ENCODE assay signal across 18 mouse cellular contexts in the genomic region with DNA sequence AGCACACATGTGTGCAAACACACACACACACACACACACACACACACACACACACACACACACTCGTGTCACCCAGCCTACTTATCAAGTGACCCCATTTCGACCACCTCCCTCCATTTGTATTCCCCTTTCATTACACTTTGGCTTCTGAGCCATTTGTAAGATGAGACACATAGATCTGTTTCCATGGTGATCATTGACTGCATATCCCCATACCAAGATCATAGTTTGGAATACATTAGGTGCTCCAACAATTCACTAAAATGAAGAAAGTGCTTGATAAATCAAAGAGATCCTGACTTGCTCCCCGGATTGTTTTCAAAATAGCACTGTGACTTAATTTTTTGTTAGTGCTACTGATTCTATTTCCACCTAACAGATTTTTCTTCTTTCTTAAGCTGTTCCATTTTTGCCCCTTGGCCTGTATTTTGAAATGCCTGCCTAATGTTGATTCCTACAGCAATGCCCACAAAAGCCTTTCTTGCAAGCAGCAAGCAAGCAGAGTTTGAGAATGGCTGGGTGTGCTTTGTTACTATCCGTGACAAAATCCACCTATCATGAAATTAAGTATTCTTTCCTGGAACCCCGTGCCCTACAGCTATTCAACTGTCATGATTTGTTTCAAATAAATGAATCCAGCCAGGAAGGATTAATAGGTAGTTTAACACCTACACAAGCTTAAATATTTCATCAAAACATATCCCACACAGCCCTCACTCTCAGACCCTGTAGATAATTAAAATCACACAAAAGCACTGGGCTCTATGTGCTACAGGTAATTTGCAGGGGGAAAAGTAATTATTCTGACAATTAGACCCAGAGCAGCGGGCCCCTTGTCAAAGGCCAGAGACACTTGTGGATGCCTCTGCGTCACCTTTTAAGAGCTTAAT.
DNase-seq lines count a peak whose midpoint lies in the region; ATAC-seq and TF ChIP-seq lines count a peak whose summit lies in the region.
"Had no signal": no experiment of that assay in that cellular context is flagged by ENCODE, and none has a peak within 500 bp of the region (broad histone marks: within the 10 kb centered on the region; RNA-seq: fewer than 3 reads in every experiment).

No protein-coding gene starts in this region.

- no peak for ATAC-seq in forebrain, embryonic 16.5 days
- no peak for ATAC-seq in forebrain, embryonic 15.5 days (replicated peaks)
- ATAC-seq in hindbrain, postnatal 0 days: no peak
- no peak for ATAC-seq in neural tube, embryonic 14.5 days (ENCODE audit: low read depth)
- ATAC-seq: liver, postnatal 0 days had no signal

- no peak overlapping the region for H3K4me2 ChIP-seq in forebrain, embryonic 16.5 days (ENCODE audit: low read length)
- no peak overlapping the region for H3K4me2 ChIP-seq in forebrain, embryonic 15.5 days (replicated peaks)
- no peak overlapping the region for H3K4me2 ChIP-seq in hindbrain, postnatal 0 days (ENCODE audit: low read depth, low read length)
- no peak overlapping the region for H3K4me2 ChIP-seq in neural tube, embryonic 14.5 days (ENCODE audit: low read depth, low read length)
- H3K4me2 ChIP-seq: heart, embryonic 15.5 days; limb, embryonic 13.5 days had no signal

- no peak overlapping the region for H3K4me3 ChIP-seq in forebrain, embryonic 10.5 days
- H3K4me3 ChIP-seq in forebrain, embryonic 16.5 days (replicated peaks; ENCODE audit: low read length): no peak overlapping the region
- no peak overlapping the region for H3K4me3 ChIP-seq in forebrain, embryonic 15.5 days
- no peak overlapping the region for H3K4me3 ChIP-seq in hindbrain, postnatal 0 days (ENCODE audit: low read length)
- H3K4me3 ChIP-seq in neural tube, embryonic 14.5 days (ENCODE audit: low read depth, low read length): no peak overlapping the region
- H3K4me3 ChIP-seq: heart, embryonic 15.5 days; limb, embryonic 13.5 days had no signal

- peaks cover 4% of the 10 kb centered on the region for H3K36me3 ChIP-seq in forebrain, embryonic 10.5 days (replicated peaks)
- no peaks in the 10 kb centered on the region for H3K36me3 ChIP-seq in forebrain, embryonic 16.5 days (ENCODE audit: control insufficient read depth, insufficient read depth)
- H3K36me3 ChIP-seq in forebrain, embryonic 15.5 days: no peaks in the 10 kb centered on the region
- no peaks in the 10 kb centered on the region for H3K36me3 ChIP-seq in hindbrain, postnatal 0 days (ENCODE audit: insufficient read depth, low read length)
- H3K36me3 ChIP-seq in neural tube, embryonic 14.5 days (ENCODE audit: control insufficient read depth, insufficient read depth, low read length): no peaks in the 10 kb centered on the region
- H3K36me3 ChIP-seq: heart, embryonic 15.5 days; limb, embryonic 13.5 days had no signal

- no peak for TF ChIP-seq CTCF in hindbrain, postnatal 0 days (IDR thresholded peaks at IDR 0.05; ENCODE audit: low read depth)

- peaks cover 7% of the 10 kb centered on the region for H3K9me3 ChIP-seq in forebrain, embryonic 10.5 days
- no peaks in the 10 kb centered on the region for H3K9me3 ChIP-seq in forebrain, embryonic 16.5 days (ENCODE audit: control insufficient read depth, low read length)
- 0 out of 2 replicates have a peak, but pooled peaks cover 5% of the 10 kb centered on the region for H3K9me3 ChIP-seq in forebrain, embryonic 15.5 days
- no peaks in the 10 kb centered on the region for H3K9me3 ChIP-seq in hindbrain, postnatal 0 days (ENCODE audit: low read length)
- H3K9me3 ChIP-seq in neural tube, embryonic 14.5 days (ENCODE audit: control insufficient read depth, low read length): no peaks in the 10 kb centered on the region
- H3K9me3 ChIP-seq: heart, embryonic 15.5 days had no signal

- no peak overlapping the region for H3K9ac ChIP-seq in forebrain, embryonic 16.5 days (replicated peaks; ENCODE audit: low read depth, low read length)
- no peak overlapping the region for H3K9ac ChIP-seq in forebrain, embryonic 15.5 days (replicated peaks)
- H3K9ac ChIP-seq in hindbrain, postnatal 0 days (replicated peaks; ENCODE audit: low read length): no peak overlapping the region
- no peak overlapping the region for H3K9ac ChIP-seq in neural tube, embryonic 14.5 days (replicated peaks; ENCODE audit: low read depth, low read length)
- H3K9ac ChIP-seq: heart, embryonic 15.5 days; limb, embryonic 13.5 days; liver, postnatal 0 days had no signal

- H3K27me3 ChIP-seq in forebrain, embryonic 10.5 days (ENCODE audit: poor library complexity, severe bottlenecking): no peaks in the 10 kb centered on the region; the same call in 1 of the 2 replicates
- no peaks in the 10 kb centered on the region for H3K27me3 ChIP-seq in forebrain, embryonic 16.5 days (replicated peaks; ENCODE audit: control insufficient read depth, insufficient read depth, low read length)
- H3K27me3 ChIP-seq in forebrain, embryonic 15.5 days: no peaks in the 10 kb centered on the region
- H3K27me3 ChIP-seq in hindbrain, postnatal 0 days (ENCODE audit: insufficient read depth, low read length): no peaks in the 10 kb centered on the region
- no peaks in the 10 kb centered on the region for H3K27me3 ChIP-seq in neural tube, embryonic 14.5 days (ENCODE audit: control insufficient read depth, insufficient read depth, low read length)
- H3K27me3 ChIP-seq: heart, embryonic 15.5 days; limb, embryonic 13.5 days had no signal

- DNase-seq in forebrain, embryonic 10.5 days (ENCODE audit: extremely low spot score, low spot score): no peak
- no peak for DNase-seq in hindbrain, postnatal 0 days (ENCODE audit: low spot score)
- DNase-seq in lung, postnatal 4 days: no peak
- no peak for DNase-seq in urinary bladder, postnatal 14 days (ENCODE audit: low spot score)
- DNase-seq in lung, postnatal 14 days: no peak
- DNase-seq: adrenal gland, postnatal 10 days; cerebellum, adult 9-10 months; embryo, embryonic 11 days; gastrocnemius, postnatal 36 days; kidney, adult 9 months; liver, postnatal 0 days; right cerebral cortex, postnatal 14 days had no signal

- peak overlapping the region; percentile 90 for H3K27ac ChIP-seq in forebrain, embryonic 10.5 days
- no peak overlapping the region for H3K27ac ChIP-seq in forebrain, embryonic 16.5 days (ENCODE audit: low read length)
- peak overlapping the region; percentile 78 for H3K27ac ChIP-seq in forebrain, embryonic 15.5 days (replicated peaks)
- peak overlapping the region; percentile 84 for H3K27ac ChIP-seq in hindbrain, postnatal 0 days
- H3K27ac ChIP-seq in neural tube, embryonic 14.5 days (ENCODE audit: low read depth, low read length): peak overlapping the region; percentile 62
- H3K27ac ChIP-seq: heart, embryonic 15.5 days; limb, embryonic 13.5 days; macrophage had no signal

- H3K4me1 ChIP-seq in forebrain, embryonic 10.5 days: peaks cover 45% of the 10 kb centered on the region
- H3K4me1 ChIP-seq in forebrain, embryonic 16.5 days (replicated peaks; ENCODE audit: control insufficient read depth, insufficient read depth, low read length): peaks cover 37% of the 10 kb centered on the region
- peaks cover 49% of the 10 kb centered on the region for H3K4me1 ChIP-seq in forebrain, embryonic 15.5 days
- peaks cover 14% of the 10 kb centered on the region for H3K4me1 ChIP-seq in hindbrain, postnatal 0 days (ENCODE audit: insufficient read depth, low read length)
- H3K4me1 ChIP-seq in neural tube, embryonic 14.5 days (ENCODE audit: control insufficient read depth, insufficient read depth, low read length): peaks cover 5% of the 10 kb centered on the region; the same call in 1 of the 2 replicates

- 41% methylated on average over 7 of the region's 7 CpGs for WGBS in forebrain, embryonic 10.5 days
- WGBS in forebrain, embryonic 16.5 days: 14% methylated on average over 7 of the region's 7 CpGs
- WGBS in forebrain, embryonic 15.5 days: 18% methylated on average over 7 of the region's 7 CpGs
- 38% methylated on average over 7 of the region's 7 CpGs for WGBS in hindbrain, postnatal 0 days
- 39% methylated on average over 7 of the region's 7 CpGs for WGBS in neural tube, embryonic 14.5 days
